Mouse (Mus musculus): ENCODE measurements at regions not wholly inside any gene's neighbourhood (a gene's known extent, or its start where the extent isn't known, plus 50 kb on each side); places are given as distances from the start of the nearest gene placed in this dataset.

DNA sequence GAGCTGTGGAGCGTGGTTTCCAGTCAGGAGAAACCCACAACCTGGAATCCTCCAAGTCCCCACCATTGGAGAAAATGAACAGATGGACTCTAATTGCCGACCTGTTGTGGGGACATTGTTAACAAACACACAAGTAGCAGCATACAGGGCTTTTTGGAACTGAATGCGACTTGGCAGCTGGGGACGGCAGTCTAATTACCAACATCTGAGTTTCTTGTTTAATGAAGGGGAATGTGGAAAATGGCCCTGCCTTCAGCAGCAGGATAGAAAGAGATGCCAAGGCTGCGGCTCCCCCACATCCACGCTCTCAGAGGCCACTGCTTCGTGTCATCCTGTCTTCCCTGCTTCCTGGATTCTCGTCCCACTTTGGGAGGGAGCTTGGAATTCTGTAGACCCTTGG is 276.6 kb upstream of the Irx5 start:
- TF ChIP-seq CTCF (IDR thresholded peaks at IDR 0.05; ENCODE audit: low read depth) = no peak
- no peak for TF ChIP-seq EP300 (IDR thresholded peaks at IDR 0.05; ENCODE audit: low read depth)
